Mouse (Mus musculus) lung, adult 2 months (tissue): ENCODE measurements around the gene Cd48.
"Not testable (repeated sequence)": the region's sequence is repeated elsewhere in the genome, so short reads cannot be mapped to it uniquely, and the experiment has no call there.

Source experiments
- CTCF ChIP-seq: fragments of 200-500 bp; IDR thresholded peaks from 2 replicates; pipeline ENCODE4 v1.5.1; 2011; ENCODE audit warnings: mild to moderate bottlenecking, low read length, control low read depth; ENCODE audit not compliant: insufficient read depth
- POLR2A ChIP-seq: fragments of 200-500 bp; IDR thresholded peaks from 2 replicates; pipeline ENCODE4 v1.6.1; 2011; ENCODE audit warnings: low read depth, mild to moderate bottlenecking, control low read depth, low read length, borderline replicate concordance; ENCODE audit errors: extremely low read depth

DNA sequence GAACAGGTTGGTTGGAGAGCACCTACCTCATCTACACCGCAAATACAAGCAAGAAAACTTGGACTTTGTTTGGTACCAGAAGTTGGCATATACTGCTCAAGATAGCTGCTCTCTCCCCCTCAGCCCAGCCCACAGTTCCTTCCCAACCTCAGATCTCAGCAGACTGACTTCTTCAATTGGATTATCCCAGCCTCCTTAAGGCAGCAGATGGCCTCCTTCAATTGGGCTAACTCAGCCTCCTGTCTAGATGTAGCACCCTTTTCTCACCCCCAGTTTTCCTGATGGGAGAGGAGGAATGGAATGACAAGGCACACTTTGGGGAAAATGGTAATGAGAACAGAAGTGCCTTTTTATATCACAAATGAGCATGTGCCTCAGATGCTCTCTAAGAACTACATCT is 31.9 kb downstream of the Cd48 start:
- TF ChIP-seq CTCF, POLR2A: not testable (repeated sequence)
